Mouse (Mus musculus): ENCODE results near the gene Gal3st2.
"Not testable (repeated sequence)": the region's sequence is repeated elsewhere in the genome, so short reads cannot be mapped to it uniquely, and the experiment has no call there.

The Gal3st2 gene

DNA sequence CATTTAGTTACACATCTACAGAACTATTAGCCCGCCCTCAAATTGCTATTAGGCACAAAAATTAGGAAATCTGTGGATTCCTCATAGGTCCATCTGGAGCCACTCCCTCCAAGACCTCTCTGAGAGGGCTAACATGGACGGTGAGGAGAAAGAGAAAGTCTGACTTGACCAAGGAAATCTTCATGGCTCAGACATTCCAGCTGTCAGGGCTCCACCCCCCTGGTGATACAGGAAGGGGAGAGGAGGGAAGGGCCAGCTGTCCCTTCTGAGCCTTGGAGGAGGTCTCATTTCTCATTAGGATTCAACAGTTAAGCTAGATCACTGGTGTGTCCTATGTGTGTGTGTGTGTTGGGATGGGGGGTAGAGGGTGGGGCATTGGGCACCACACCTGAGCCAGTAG is at the start of gene Gal3st2:
Gene Gal3st2, plus strand, starts transcription at position 259 of the 400 bp plus-strand sequence.
- DNase-seq = not testable (repeated sequence)

DNA sequence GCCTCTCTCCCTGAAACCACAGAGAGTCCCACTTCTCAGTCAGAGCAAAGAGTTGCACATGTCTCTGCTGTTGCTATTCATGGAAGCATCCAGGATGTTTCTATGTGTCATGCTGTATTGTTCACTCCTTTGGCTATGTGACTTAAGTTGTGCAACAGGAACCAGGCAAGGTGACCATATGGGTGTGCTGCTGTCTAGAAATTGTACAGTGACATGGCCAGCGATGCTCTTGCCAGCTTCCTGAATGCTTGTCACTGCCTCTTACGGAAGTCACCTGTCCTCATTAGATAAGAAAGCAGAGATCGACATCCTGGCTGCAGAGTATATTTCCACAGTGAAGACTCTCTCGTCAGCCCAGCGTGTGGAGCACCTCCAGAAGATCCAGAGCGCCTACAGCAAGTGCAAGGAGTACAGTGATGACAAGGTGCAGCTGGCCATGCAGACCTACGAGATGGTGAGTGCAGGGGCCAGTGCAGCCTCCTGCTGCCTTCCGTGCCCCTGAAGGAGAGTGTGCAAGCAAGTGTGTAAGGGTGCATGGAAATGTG is 49.5 kb upstream of the Gal3st2 start:
- no peak for DNase-seq

DNA sequence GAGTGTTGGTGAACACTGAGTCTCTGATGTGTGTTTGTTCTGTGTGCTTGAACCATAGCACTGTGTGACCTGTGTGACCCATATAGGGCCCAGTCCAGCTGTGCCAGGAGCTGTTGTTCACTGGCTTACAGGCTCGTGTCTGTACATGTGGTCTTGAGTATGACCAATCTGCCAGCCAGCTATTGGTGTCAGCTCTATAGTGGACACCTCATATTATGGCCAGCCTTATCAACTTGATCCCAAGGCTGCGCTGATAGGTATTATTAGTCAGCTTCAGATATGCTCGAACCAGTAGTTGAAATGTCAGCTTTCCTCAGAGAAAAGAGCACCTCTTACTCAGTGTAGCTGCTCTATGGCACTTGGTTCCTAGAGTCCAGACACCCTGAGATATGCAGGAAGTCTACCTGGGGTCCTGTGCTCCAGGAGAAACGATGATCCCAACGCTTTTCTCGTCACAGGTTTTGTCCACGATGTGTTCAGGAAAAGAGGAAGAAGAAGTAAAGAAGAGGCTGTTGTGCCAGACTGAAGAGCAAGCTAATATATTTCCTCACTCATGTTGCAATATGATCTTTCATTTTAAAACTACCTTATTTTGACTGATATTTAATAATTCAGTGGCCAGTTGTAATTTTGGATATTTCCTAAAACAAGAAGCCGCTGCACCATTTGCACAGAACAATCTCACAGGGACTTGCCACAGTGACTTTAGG is 43.1 kb upstream of the Gal3st2 start:
- no peak for DNase-seq

DNA sequence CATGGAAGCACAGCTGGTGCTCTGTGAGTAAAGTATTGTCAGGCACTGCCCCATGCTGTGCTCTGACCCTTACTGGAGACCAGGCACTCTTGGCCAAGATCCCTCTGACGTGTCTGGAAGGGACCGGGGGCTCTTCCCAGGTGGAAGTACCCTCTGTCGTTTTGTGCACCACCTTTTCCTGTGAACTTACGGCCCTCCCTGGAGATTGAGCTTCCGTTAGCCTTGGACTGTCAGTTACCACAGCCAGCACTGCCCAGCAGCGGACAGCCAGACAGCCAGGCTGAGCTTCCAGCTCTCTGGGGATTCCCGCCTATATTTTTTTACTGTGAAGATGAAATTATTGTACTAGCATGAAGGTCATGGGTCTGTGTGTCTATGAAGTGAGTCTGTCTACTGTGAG is 42.4 kb upstream of the Gal3st2 start:
- no peak for DNase-seq

DNA sequence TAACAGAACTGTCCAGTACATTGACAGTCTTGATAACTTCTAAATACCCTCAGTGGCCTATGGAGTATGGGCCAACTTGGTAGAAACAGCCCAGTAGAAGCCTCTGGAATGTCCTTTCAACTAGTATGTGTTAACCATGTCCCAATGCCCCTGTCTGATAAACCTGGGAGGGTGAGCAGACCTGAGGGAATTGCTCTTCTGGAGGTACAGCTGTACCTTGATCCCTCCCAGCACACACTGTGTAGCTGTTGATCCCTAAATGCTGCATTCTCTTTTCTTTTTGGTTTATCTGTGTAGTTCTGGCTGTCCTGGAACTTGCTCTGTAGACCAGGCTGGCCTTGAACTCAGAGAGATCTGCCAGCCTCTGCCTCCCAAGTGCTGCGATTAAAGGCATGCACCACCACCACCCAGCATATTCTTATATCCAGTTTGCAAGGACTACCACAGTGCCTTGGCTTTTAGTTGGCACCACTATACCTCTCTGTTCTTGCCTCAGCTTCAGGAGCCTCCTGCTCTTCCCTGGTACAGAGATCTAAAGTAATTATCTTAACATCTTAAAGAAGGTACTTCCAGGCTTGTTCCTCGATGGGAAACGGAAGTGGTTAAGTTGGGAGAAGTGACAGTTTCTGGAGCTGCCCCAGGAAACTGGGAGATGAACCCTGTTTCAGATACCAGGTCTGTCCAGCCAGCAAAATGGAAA is 37.2 kb upstream of the Gal3st2 start:
- DNase-seq = no peak

DNA sequence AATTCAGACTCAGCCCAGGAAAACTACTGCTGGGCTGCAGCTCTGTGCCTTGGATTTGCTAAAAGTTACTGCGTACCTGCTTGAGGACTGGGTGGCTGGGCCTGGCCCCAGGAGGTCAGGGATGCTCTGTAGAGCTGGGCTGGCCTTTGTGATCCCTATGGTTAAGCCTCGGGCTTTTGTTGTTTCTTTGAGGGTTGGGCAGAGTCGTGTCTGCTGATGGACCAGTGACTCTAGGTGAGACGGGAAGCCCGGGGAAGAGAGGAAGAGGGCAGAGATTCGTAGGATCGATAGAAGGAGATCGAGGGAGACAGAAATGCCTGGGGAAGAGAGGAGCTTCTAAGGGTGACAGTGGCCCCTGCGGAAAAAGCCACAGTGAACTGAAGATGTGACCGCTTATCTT is 36.5 kb upstream of the Gal3st2 start, which contains the start of gene D2hgdh:
Gene D2hgdh, plus strand, starts transcription at position 301 of the 400 bp plus-strand sequence.
- no peak for DNase-seq

DNA sequence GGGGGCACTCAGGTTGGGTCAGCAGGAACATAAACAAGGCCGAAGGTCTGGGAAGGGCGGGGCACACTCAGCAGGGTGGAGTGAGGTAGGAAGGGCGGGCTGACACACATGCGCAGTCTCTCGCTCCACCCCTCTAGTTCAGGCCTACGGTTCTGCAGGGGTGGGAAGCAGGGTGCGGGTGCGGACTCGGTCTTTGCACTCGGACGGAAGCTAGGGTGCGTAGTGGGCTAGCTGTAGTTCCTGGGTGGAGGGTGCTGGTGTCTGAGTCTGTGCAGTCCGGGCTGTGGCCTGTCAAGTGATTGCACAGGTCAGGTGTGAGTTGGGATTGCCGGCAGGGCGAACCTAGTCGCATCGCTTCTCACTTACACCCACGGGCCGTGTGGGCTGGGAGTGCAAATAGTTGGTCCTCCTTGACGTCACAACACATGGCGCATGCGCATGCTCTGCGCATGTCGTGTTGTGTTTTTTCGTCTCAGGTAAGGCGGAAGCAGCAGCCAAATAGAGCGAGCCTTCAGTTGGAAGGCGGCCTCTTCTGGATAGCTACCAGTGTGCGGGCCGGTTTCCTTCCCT is 35.9 kb upstream of the Gal3st2 start:
- peak; percentile 94 for DNase-seq

DNA sequence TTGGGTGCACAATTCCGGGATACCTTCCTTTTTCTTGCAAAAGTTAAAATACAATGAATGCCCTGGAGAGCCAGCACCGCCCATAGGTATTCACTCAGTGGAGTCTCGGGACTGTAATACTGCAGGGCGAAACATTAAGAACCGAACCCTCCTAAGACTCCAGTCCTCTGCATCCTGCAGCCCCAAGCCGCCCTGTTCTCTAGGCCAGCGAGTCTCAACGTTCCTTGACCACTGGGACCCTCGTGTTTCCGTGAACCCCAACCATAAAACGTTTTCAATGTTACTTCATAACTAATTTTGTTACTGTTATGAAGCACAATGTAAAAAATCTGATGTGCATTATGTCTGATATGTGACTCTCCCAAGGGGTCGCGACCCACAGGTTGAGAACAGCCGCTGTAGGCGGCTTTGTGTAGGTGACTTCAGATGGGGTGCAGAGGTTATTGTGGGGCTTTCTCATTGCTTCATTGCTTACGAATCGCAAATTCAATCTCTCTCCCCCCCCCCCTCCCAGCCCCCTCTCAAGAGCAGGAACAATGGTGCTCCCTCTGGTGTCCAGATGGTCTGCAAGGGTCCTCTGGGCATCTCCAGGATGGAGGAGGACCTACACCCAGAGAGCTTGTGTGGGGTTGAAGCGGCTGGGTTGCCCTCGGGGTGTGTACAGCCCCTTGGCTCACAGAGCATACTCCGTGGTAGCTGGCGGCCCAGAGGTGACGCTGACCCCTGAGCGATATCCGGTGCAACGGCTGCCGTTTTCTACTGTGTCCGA is 35.2 kb upstream of the Gal3st2 start:
- peak; percentile 17 for DNase-seq

DNA sequence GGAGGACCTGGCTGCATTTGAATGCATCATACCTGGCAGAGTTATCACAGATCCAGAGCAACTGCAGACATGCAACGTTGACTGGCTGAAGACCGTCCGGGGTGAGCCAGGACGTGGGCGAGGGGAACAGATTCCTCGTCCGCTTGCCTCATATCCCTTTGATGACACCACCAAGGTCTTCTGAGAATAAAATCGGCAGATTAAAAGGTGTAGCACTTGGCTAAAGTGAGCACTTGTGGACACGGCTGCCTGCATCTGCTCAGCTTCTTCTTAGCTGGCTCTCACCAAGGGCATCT is 34.6 kb upstream of the Gal3st2 start:
- no peak for DNase-seq

DNA sequence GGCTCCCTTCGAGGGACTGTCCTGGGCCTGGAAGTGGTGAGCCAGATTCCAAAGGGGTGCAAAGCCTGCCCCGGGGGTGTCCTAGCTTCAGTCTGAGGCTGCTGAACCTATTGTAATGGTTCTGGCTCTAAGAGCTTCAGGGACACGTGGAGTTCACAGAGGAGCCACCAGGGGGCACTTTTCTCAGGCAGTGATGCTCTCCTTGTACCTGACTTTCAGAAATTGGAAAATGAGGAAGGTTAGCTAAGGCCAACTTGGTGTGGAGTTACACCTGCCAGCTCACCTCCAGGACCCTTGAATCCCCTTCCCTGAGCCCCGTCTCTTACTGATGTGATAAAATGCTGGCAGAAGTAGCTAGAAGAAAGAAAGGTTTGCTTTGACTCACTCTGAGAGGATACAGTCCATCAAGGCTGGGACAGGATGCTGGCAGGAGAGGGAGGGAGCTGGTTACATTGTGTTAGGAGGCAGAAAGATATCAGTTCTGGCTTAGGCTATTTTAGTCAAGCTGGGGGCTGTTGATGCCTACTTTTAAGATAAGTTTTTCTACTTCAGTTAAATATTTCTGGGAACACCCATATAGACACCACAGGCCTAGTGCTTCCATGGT is 28.2 kb upstream of the Gal3st2 start:
- DNase-seq = not testable (repeated sequence)

DNA sequence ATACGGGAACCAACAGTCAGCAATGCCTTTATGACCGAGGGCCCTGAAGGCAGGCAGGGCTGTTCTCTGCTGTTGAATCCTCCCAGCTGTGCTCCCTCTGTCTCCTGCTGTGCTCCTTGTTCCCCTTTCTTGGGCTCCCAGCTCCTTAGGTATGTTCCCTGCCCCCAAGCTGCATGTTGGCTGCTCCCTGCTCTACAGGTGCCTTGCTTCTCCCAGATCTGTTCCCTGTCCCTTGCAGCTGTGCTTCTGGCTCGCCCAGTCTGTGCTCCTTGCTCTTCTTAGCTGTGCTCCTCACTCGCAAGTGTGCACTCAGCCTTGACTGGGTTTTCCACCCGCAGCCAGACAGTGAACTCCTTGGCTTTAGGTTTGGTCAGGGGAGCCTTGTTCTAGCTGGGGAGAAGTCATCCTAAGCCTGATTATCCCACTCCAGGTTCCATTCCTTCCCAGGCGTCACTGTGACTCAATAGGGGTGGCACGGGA is 26.4 kb upstream of the Gal3st2 start:
- no peak for DNase-seq

DNA sequence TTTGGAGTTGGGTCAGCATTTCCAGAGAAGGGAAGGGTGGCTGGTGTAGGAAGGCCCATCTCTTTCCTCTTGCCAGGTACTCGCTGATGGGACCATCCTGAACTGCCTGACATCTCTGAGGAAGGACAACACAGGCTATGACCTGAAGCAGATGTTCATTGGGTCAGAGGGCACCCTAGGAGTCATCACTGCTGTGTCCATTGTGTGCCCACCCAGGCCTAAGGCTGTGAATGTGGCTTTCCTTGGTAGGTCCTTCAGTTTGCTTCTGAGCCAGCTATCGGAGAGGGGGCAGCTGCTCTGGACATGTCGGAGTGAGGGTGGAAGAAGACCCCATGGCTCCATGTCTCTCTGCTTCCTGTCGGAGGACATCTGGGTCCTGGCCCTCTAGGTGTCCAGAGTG is 25.9 kb upstream of the Gal3st2 start:
- DNase-seq = no peak

DNA sequence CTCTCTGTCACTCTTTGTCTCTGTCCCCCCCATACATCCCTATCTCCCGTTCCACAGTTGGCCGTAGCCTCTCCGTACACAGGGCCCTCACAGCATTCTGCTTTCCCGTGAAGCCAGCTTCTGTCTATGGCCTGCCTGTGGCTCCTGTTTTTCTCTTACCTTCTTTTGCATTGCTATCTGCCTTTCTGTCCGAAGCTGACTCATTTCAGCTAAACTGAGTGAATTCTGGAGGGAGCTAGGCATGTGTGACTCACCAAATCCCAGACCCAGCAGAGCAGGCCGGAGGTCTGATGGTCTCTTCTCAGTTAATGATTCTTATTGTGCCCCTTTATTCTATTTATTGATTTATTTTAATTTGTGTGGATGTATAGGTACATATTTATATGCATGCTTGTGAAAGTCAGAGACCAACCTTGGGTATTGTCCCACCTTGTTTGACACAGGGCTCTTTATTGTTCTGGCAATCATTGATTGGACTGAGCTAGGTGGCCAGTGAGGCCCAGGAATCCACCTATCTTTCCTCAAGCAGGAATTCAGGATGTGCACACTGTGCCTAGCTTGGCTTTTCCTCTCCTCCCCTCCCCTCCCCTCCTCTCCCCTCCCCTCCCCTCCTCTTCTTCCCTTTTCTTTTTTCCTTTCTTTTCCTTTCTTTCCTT is 25.1 kb upstream of the Gal3st2 start:
- no peak for DNase-seq

DNA sequence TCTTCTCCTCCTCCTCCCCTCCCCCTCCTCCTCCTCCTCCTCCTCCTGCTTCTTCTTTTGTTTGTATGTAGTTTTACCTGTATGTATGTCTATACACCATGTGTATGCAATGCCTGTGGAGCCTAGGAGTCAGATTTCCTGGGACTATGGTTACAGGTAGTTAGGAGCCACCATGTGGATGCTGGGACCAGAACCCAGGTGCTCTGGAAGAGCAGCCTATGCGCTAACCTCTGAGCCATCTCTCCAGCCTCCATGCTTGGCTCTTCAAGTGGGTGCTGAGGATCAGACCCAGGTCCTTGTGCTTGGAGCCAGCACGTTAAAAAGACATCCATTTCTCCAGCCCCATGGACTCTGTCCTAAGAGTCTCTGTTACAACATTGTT is 24.6 kb upstream of the Gal3st2 start:
- no peak for DNase-seq

DNA sequence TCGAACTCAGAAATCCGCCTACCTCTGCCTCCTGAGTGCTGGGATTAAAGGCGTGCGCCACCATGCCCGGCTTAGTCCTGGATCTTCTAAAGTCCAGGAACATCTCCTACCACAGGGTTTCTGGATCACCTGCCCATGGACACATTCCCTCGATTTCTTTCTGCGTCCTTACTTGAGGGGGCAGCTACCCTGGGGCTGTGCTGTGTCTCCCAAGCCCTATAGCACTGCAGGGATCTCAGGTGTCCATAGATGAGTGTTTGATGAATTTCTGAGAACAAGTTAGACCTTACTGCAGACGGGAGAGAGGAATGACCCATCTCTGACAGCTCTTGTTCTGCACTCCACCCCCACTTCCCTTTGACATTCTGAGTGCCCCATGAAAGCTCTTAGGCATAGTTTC is 23.8 kb upstream of the Gal3st2 start:
- DNase-seq = no peak

DNA sequence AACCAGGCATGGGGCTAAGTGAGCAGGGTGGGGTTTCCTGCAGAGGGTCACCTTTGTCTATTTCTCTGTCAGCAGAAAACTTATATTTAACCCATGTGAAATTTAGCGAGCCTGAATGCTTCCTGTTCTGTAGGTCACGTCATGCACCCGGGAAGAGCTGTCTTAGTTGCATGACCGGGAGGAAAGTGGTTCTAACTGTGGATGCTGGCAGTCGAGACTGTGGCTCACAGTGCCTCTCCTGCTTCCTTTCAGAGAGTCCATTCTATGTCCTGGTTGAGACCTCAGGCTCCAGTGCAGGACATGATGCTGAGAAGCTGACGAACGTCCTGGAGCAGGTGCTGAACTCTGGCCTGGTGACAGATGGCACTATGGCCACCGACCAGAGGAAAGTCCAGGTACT is 22.5 kb upstream of the Gal3st2 start:
- not testable (repeated sequence) for DNase-seq

DNA sequence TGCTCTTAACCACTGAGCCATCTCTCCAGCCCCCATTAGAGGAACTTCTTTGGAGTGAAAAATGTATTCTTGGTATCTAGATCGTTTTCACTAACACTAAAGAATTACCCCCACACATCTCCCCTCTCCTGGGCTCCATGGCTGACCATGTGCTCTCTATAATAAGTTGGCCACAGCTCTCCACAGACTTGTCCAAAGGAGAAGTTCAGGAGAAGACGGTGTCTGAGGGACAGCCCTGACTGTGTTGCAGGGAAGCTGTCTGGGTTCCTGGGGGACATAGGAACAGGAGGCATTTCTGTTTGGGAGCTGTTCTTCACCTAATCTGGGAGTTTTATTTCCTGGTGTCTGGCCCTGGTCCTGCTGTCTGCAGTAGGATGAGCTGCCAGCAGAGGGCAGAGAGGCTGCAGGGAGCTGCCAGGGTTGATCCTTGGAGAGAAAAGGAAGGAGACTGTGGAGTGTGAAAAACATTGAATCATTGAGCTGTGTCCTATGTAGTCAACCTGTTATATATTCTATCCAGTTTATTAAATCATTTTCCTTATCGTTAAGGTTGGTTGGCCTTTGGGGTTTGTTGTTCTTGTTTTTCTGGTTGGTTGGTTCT is 15.2 kb upstream of the Gal3st2 start:
- DNase-seq = not testable (repeated sequence)

DNA sequence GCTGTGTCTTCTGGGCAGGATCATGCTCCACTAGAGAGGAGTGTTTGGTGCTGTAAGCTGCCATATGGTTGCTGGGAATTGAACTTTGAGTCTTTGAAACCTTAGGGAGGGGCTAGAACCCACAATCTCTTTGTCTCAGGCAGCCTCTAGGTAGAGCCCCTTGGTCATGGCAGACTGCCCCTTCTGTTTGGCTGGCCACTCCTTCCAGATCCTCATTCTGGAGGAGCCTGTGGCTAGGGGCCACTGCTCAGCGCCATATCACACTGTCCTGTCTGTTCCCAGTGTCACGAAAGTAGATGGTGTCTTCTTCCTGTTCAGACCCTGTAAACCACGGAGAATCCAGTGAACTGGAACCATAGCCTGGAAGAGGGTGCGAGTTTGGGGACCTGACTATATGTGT is 5.3 kb upstream of the Gal3st2 start:
- not testable (repeated sequence) for DNase-seq

DNA sequence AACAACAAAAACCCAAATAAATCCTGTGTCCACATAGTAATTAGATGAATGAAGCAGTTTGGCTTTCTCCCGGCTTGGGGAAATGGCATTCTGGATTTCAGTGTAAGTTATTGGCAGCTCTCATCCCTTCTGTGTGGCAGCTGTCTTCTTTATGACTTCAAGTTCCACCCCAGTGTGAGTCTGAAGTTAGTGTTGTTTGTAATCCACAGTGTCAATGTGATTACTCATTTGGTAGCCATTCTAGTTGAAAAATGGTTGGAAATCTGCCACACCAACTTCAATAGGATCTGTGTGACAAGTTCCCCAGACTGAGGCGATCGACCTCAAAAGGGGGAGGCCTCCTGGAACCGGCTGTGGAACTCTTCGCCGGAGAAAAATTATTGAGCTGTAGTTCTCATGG is 3.7 kb upstream of the Gal3st2 start:
- no peak for DNase-seq

DNA sequence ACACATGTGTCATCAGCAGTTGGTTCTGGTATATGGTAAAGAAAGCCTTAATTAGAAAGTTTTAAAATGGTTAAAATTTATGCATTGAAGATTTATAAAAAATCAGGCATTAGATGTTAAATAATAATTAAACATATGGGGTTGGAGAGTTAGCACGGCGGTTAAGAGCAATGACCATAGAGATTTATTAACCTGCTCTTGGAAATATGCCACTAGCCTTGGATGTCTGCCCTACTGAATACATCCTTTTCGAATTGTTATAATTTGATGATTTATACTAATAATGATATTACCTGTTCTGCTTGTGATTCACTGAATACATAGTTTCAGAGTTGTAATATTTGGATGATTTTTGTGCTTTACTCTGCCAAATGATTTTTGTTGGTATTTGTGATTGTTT is 3.1 kb upstream of the Gal3st2 start:
- no peak for DNase-seq

DNA sequence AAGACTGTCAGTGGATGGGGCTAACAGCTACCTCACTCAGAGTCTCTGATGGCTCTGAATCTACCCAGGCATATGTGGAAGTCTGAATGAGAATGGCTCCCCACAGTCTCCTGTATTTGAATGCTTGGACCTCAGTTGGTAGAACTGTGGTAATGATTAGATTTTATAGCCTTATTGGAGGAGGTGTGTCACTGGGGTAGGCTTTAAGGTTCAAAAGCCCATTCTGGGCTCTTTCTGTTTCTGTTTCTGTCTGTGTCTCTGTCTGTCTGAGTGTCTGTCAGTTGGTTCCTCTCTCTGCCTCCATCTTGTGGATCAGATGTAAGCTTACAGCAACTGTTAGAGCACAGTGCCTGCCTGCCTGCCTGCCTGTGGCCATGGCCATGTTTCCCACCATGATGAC is 1.5 kb upstream of the Gal3st2 start:
- DNase-seq = no peak

DNA sequence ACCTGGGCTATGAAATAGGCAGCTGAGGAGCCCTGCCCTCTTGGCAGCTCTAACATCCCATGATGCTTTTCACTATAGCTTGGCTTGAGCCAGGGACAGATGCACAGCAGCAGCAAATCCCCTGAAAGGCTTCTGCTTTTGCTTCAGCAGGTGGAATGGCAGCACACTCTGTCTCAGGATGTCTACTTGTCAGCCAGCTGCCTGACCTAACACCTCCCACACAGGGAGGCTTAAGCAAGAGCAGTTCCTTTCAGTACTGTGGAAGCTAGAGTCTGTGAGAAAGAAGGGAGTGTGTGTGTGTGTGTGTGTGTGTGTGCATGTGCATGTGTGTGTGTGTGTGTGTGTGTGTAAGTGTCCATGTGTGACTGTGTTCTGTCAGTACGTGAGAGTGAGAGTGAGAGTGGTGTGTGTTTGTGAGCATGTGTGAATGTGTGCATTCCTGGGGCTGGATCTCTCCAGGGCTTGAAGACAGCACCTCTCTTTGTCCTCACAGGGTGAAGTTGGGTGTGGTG is 10.5 kb downstream of the Gal3st2 start:
- DNase-seq = not testable (repeated sequence)

All from lung, postnatal 14 days (tissue).